Mouse (Mus musculus): ENCODE results near the gene CN725425. TPM values are rescaled to one million over a fixed set of nuclear protein-coding genes. Genes with fewer than 3 reads are reported as not detected.

The CN725425 gene
- total RNA-seq, 2 experiments from 2014 or later = not detected

DNA sequence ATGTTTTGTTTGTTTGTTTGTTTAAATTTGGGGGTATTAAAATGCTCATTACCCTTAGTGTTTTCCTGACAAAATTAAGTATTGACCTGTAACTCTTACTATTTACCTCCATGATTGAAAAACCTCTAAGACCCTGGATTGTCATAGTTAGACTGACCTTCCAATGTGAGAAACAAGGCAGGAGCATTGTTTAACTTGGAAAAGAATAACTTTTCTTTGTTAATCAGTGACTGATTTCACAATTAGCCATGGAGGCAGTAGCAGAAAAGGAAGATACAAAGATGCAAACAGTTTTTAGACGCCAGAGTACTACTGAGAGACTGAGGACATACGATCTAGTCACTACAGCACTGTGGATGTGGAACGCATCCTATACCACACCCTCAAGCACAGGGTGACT, 4.2 kb downstream of the CN725425 start:
- no peak for DNase-seq (ENCODE audit: low spot score in 2 of 2)

DNA sequence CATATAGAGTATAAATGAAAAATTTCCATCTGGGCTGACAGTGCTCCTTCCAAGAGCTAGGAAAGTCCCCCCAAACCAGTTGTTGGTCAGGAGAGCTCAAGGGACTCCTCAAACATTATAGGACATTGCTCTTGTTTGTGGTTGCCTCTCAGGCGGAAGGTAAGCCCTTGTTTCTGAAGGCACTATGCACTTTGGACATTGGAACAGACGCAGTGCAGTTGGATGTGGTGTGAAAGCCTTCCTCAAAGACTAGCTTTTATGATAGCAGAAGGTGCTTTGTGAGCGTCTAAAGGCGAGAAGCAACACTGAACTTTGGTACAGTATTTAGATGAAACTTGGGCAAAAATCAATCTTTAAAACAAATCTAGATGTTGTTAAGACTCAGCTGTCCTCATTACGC, 7.2 kb downstream of the CN725425 start:
- DNase-seq (ENCODE audit: low spot score in 2 of 2) = no peak

DNA sequence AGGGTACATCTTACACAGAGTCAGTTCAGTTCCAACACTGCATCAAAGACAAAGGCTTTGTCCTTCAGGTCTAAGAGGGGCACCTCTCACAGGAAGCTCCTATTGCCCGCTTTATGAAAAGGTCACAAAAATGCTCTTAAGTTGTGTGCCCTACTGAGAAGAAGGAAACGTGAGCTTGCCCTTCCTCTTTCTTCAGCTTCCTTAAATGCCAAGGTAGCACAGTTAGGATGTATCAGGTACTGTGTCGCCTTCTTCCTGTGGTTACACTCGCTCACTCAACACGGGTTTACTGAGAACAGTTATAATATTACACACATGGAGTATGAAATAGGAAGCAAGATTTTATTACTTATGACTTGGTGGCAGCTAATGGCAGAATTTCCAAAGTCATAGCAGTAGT, 38.0 kb downstream of the CN725425 start:
- DNase-seq (ENCODE audit: low spot score in 2 of 2) = no peak

DNA sequence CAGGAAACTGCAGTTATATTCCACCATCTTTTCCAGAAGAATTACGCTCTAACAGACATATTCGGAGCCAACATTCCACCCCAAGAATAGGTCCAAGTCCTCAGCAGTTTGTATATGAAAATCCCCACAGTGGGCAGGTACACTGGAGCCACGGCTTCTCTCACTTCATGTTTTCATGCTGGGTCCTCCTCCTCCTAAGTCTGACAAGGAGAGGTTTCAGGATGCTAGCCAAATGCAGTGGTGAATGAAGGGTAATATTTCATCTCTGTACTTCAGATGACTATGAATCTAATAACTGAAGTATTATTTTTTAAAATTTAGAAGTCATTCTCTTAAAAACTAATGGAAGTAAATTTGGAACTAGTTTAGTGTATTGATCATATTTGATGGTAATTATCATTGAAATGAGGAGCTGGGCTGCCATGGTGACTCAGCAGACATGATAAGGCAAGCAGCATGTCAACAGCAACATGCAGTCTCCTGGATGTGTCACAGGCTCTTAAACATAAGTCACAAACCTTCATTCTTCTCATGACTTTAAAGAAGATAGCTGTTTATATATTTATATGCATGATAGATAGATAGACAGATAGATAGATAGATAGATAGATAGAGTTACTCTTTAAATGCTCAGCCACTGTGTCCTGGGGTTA, 41.5 kb downstream of the CN725425 start:
- no peak for DNase-seq (ENCODE audit: low spot score in 2 of 2)

- peak in 1 of 2 experiments; percentile 23 for DNase-seq (ENCODE audit: low spot score in 2 of 2)
These were observed 51.5 kb downstream of the CN725425 start for GRCm38 (mm10) chr15:91250815-91251214.

GRCm38 (mm10) chr15:91251544-91252408, 52.5 kb downstream of the CN725425 start:
- no peak for DNase-seq (ENCODE audit: low spot score in 2 of 2)

DNA sequence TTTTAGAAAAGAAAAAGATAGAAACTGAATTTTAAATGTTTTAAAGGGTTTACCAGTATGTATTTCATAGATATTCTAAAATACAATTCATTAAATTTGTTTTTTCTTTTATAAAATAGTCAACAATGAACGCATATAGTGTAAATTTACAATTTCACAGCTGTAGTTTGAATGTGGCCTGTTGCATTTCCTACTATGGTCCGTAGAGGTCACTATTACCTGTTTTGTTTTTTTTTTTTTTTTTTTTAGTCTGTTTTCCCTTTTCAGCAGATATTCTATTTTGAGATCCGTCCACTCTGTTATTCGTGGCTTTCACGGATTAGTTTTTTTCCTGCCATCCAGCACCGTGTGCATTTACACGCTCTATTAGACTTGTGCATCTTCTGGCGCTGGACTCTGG, 53.7 kb downstream of the CN725425 start:
- DNase-seq (ENCODE audit: low spot score in 2 of 2) = no peak

- DNase-seq (ENCODE audit: low spot score in 2 of 2) = no peak
These were observed 56.0 kb downstream of the CN725425 start for GRCm38 (mm10) chr15:91255308-91255707.

DNA sequence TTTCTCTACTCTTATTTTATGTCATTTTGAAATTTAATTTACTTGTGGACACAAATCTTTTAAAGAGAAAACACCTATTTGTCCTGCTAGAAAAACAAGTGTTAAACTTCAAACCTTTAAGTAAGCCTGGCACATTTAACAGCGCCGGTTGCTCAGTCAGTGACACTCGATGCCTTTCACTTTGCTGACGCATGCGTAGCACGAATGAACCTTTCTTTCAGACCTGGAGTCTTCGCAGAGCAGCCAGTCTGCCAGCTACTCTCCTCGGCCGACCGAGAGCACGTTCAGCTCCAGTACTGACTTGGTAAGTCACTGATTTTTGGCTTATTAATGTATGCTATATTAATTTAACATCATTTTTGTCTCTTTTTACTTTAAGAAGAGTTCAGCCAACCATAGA, 57.8 kb downstream of the CN725425 start:
- no peak for DNase-seq (ENCODE audit: low spot score in 2 of 2)

DNA sequence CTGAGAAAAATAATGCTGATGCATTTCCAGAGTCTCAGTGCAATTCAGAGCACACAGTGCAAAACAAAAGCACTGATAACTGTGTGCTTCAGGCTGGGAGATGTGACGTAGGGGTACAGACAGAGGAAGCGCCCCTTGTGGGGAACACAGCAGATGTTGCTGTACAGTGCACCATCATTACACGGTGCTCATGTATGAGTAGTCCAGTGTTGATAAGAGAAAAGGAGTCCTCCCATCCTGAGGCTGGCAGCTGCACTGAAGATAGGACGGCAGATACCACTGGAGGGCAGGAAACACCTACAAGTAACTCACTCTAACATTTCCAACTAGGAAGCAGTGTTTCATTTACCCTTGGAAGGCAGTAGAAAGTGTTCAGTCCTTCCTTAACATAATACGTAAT, 61.3 kb downstream of the CN725425 start:
- no peak for DNase-seq (ENCODE audit: low spot score in 2 of 2)

DNA sequence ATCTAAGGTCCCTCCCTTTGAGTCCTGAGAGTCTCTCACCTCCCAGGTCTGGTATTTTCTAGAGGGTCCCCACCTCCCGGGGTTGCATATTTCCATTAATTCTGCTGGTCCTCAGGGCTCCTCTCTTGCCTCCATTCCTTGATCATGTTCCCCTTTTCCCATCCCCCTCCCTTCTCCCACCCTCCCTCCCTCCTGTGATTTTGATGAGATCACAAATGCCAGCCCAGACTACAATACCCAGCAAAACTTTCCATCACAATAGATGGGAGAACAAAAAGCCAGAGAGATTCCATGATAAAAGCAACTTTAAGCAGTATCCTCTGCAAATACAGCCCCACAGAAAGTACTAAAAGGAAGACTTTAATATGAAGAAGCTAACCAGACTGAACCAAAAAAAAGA, 64.6 kb downstream of the CN725425 start:
- DNase-seq (ENCODE audit: low spot score in 2 of 2) = no peak

GRCm38 (mm10) chr15:91268532-91268931, 69.2 kb downstream of the CN725425 start:
- no peak for DNase-seq (ENCODE audit: low spot score in 2 of 2)

- no peak for DNase-seq (ENCODE audit: low spot score in 2 of 2)
These were observed 76.7 kb downstream of the CN725425 start for GRCm38 (mm10) chr15:91275961-91276360.

DNA sequence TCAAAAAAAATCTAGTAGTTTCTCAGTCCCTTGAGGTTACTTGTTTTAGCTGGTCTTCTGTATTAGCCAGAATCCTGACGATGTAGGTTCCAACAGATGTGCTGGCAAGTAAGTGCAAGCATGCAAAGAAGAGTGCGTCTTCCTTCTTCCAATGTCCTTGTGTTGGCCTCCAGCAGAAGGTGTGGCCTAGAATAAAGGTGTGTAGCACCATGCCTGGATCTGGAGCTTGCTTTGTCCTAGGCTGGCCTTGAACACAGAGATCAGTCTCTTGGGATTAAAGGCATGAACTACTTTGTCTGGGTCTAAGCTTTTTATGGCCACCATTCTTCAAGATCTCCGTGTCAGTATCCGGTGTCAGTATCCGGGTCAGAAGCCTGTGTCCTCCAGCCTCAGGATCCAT, 80.3 kb downstream of the CN725425 start:
- DNase-seq (ENCODE audit: low spot score in 2 of 2) = no peak

DNA sequence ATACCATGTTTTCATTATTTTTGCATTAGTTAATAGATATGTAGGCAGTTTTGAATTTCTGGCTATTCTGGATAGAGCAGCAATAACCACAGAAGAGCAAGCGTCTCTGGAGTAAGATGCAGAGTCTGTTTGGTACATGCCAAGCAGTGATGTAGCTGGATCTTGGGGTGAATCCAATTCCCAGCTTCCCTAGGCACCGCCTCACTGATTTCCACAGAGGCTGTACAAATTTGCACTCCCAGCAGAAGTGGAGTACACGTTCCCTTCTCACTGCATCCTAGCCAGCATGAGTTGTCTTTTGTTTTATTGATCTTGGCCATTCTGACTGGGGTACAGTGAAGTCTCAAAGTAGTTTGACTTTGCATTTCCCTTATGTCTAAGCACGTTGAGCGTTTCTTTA, 82.2 kb downstream of the CN725425 start:
- DNase-seq (ENCODE audit: low spot score in 2 of 2) = no peak

DNA sequence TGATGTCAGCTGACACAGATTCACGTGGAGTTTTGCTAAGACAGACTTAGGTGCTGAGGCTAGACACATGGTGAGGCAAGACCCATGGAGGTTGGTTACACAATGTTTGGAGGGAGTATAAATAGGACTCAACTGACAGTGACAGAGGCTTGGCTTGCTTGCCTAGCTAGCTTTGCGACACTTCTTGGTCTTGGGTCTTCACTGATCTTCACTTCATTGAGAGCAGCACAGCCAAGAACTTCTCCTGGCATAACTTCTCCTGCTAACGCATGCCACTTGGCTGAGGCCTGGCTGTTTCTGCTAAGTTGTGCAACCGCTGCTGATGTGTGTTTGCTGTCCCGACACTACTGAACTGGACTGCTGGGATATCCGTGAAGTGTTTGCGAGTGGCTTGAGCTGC, 83.5 kb downstream of the CN725425 start:
- no peak for DNase-seq (ENCODE audit: low spot score in 2 of 2)

GRCm38 (mm10) chr15:91283418-91283817, 84.1 kb downstream of the CN725425 start:
- DNase-seq (ENCODE audit: low spot score in 2 of 2) = no peak

DNA sequence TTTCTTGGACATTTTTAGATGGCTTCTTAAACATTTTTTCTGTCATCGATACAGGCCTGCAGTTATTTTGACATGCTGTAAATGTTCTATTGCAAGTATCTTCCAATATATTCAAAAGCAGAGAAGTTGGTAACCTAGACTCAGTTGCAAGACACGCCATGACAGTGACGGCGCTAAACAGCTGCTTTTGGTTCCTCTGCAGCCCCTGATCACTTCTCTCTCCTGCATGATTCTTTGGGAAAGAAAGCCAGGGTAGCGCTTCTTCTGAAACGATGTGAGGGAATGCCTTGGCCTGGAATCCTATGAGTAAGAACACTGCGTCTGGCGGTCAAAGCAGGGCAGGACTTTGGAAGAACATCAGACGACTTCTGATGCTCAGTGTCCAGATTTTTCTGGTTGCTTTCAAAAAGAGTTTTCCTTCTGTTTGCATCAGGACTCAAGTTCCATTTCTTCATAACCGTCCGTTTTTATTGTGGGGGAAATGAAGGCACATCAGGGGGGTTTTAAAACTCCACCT, 100.1 kb downstream of the CN725425 start:
- no peak for DNase-seq (ENCODE audit: low spot score in 2 of 2)

GRCm38 (mm10) chr15:91301366-91301765, 102.1 kb downstream of the CN725425 start:
- DNase-seq (ENCODE audit: low spot score in 2 of 2) = peak; percentile 87 to 90

- peak; percentile 12 to 28 for DNase-seq (ENCODE audit: low spot score in 2 of 2)
These were observed 105.1 kb downstream of the CN725425 start for GRCm38 (mm10) chr15:91304296-91304852.
